Mouse (Mus musculus): Measurements from ENCODE around the gene Zfp940. TPM values are rescaled to one million over a fixed set of nuclear protein-coding genes. Genes with fewer than 3 reads are reported as not detected.
A peak's percentile ranks its signal among the peaks of the same experiment; 100 is the strongest.
"Not testable (repeated sequence)": the region's sequence is repeated elsewhere in the genome, so short reads cannot be mapped to it uniquely, and the experiment has no call there.

Gene Zfp940
- total RNA-seq (2021), result 1 to 10 TPM; 1.3 to 1.4 TPM
- long read RNA-seq, experiment 1, result 0 reads
- long read RNA-seq, experiment 2, partial matches to known transcripts, result 0 of 1 reads
- long read RNA-seq, experiment 2, other reads (novel, unspliced or antisense), result 0 of 1 reads

- DNase-seq, result peak; percentile 84
Measured at GRCm38 (mm10) chr7:29853219-29853842, at the start of gene Zfp940. Gene Zfp940, minus strand, starts transcription at chr7:29853669.

GRCm38 (mm10) chr7:29898351-29898750, 44.9 kb upstream of the Zfp940 start:
- no peak for DNase-seq

- no peak for DNase-seq
Measured at GRCm38 (mm10) chr7:29892756-29893155, 39.3 kb upstream of the Zfp940 start.

- no peak for DNase-seq
Measured at GRCm38 (mm10) chr7:29890501-29890900, 37.0 kb upstream of the Zfp940 start.

- DNase-seq, result no peak
Measured at GRCm38 (mm10) chr7:29880916-29881315, 27.4 kb upstream of the Zfp940 start.

DNA sequence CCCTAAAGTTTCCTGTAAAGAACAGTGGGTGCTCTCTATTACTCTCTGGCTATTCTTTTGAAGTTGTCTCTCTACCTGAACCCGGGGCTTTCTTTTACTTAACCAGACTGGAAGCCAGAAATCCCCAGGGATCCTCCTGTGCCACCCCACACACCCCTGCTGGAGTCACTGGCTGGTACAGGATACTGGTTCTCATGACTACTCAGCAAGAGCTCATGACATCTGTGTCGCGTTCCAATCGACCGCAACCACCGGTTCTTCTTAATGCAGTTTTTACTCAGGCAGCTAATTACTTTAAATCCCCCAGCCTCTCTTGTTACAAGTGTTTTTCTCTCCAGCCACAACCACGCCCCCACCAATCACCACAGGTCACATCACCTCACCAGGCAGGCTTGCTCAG, 26.6 kb upstream of the Zfp940 start:
- DNase-seq, result no peak

GRCm38 (mm10) chr7:29877561-29877960, 24.1 kb upstream of the Zfp940 start:
- DNase-seq, result not testable (repeated sequence)

DNA sequence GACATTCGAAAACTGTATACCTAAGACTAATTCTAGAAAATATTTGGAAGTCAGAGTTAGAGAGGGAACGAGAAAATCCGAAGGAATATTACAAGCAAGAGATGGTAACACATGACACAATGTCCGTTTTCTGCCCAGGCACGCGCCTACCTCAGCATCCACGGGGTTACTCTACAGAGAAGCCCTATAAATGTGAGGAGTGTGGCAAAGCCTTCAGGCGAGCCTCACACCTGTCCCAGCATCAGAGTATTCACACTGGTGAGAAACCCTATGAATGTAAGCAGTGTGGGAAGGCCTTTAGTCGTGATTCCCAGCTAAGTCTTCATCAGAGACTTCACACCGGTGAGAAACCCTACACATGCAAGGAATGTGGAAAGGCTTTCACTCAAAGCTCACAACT, 20.8 kb upstream of the Zfp940 start:
- no peak for DNase-seq

- DNase-seq, result no peak
Measured at GRCm38 (mm10) chr7:29861660-29862059, 8.2 kb upstream of the Zfp940 start.

- peak; percentile 92 to 93 for DNase-seq
Measured at GRCm38 (mm10) chr7:29859532-29860517, 6.4 kb upstream of the Zfp940 start, which contains the start of gene Zfp420. Gene Zfp420, plus strand, starts transcription at chr7:29859979.

DNA sequence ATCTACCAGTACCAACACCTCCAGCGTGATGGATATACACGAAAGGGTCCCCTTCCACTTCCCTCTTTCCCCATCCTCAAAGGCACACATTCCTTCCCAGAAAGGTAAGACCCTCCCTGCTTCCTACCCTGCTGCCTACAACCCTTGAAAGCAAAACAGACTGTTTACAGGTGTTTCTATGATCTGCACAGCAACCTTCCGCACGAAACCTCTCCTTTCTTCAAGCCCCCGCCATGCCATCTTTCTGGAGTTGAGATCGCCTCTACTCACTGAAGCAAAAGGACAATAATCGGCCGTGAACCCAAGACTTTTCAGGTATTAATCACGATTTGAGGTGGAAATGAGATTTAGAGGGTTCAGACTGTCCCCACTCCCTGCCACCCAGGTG, 644 bp downstream of the Zfp940 start:
- DNase-seq, result no peak

GRCm38 (mm10) chr7:29844616-29845015, 8.9 kb downstream of the Zfp940 start:
- no peak for DNase-seq

DNA sequence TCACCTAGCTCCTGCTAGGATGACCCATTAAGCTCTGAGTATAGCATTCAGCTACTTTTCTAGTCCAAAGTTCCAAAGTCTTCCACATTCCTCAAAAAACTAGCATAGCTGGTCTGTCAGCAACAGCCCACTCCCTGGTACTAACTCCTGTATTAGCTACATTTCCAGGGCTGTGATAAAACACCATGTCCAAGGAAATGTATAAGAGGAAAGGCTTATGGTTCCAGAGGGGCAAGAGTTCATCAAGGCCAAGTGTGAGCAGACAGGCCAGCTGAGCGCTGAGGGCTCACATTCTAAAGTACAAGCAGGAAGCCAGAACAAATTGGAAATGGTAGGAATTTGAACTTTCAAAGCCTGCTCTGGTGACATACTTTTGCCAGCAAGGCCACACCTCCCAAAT, 11.4 kb downstream of the Zfp940 start:
- DNase-seq, result no peak

DNA sequence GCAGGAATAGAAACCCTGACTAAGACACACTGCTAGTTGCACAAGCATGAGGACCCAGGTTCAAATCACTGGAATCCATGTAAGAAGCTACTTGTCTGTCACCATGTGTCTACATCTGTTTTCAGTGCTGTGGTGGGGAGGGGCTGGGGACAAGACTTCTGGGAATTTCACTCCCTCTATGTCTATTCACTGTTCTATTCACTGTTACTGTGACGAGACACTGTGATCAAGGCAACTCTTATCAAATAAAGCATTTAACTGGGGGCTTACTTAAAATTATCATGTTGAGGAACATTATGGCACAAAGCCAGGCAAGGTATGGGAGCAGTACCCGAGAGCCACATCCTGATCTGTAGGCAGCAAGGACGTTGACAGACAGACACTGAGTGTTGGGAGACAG, 14.2 kb downstream of the Zfp940 start:
- no peak for DNase-seq

DNA sequence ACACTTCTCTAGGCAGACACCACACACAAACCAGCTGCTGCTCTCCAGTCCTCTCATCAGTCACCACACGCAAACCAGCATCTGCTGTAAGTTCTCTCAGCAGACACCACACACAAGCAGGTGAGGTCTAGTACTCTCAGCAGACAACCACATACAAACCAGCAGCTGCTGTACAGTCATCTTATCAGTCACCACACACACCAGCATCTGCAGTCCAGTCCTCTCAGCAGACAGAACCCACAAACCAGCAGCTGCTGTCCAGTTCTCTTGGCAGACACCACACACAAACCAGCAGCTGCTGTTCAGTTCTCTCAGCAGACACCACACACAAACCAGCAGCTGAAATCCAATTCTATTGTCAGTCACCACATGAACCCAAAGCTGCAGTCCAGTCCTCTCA, 16.7 kb downstream of the Zfp940 start:
- DNase-seq, result no peak

DNA sequence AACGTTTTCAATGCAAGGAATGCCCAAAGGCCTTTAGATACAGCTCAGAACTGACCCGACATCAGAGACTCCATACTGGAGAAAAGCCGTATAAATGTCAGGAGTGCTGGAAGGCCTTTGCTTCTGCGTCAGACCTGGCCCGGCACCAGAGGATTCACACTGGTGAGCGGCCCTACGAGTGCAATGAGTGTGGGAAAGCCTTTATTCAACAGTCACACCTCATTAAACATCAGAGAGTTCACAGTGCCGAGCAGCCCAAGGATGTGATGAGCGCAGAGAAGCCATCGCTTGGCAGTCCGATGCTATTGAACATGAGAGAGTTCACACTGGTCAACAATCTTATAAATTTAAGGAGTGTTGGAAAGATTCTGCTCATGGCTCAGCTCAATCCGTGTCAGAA, 23.7 kb downstream of the Zfp940 start:
- no peak for DNase-seq

DNA sequence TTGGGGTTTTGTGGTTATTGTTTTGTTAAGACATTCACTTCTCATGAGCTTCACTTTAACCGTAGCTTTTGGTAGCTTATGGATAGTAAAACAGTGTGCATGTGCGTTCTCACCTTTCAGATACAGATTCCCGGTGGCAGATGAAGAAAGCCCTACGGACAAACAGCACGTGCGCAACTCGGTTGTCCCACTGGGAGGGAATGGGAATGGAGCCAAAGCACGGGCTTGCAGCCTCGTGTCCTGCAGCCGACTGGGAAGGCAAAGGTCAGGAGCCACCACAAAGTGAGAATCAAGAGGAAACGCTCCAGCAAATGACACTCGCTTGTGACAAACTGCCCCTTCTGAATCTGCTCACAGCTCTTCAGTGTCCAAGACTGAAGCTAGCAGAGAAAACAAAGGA, 25.5 kb downstream of the Zfp940 start:
- DNase-seq, result no peak

- peak; percentile 72 to 82 for DNase-seq
Measured at GRCm38 (mm10) chr7:29818619-29819254, 34.7 kb downstream of the Zfp940 start.

- DNase-seq, result peak; percentile 90 to 91
Measured at GRCm38 (mm10) chr7:29815910-29816429, 37.5 kb downstream of the Zfp940 start, which contains the start of gene Zfp790. Gene Zfp790, plus strand, starts transcription at chr7:29816114.

DNA sequence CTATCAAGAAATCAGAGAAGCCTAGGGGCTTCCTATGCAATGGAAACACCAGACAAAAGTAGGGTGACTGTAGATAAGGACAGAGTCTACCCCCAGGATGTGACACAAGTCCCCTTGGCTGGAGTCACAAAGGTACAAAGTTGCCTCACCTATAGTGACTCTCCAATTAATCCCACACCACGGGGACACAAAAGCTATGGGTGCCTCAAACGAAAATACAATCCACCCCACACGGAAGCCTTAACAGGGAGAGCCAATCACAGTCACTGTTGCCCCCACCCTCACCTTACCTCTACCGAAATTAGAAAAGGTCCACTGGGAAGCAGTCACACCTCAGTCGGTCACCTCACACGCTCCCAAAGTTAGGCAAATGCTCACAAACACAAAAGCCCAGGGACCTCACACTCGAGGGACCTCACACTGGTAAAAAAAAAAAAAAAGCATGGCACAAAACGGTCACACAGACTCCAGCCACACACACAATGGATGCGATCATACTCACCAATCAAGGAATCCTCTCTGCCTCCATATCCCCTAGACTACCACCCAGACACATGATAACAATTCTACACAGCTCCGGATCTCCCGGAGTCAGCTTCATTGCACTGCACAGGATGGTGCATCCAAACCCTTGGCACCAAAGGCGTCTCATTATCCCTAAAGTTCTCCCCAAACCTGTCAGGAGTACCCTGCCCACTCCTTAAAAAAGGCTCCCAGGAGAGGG, 38.2 kb downstream of the Zfp940 start:
- no peak for DNase-seq

DNA sequence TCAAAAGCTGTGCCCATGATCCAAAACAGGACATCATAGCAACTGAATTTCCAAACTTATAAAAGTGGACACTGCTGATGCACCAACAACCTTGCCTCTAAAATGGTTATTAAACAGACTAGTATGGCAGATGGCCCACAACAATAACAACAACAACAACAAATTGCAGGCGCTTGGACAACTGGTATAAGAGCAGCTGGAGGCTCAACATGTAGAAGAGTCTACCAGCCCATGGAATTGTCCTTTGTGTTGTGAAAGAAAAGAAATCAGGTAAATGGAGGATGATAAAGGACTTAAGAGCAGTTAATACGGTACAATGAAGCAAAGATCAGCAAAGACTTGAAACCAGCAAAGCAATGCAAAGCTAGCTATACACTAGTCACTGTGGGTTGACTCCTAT, 39.1 kb downstream of the Zfp940 start:
- no peak for DNase-seq

- DNase-seq, result no peak
Measured at GRCm38 (mm10) chr7:29812244-29812643, 41.2 kb downstream of the Zfp940 start.
